Mouse (Mus musculus) spleen, adult 2 months (tissue): ENCODE results near the gene Fcho1. TPM values are rescaled to one million over a fixed set of nuclear protein-coding genes. Genes with fewer than 3 reads are reported as not detected.
"Not testable (repeated sequence)": the region's sequence is repeated elsewhere in the genome, so short reads cannot be mapped to it uniquely, and the experiment has no call there.

ENCODE experiments used
- DNase-seq, 2 experiments: peaks; one replicate each; pipeline versions ENCODE4 v3.0.0 to v3.0.0-alpha.2; 2012 to 2021; ENCODE audit warnings: low spot score in 2 of 2, low read depth in 1 of 2
- H3K27ac ChIP-seq: fragments of 200-500 bp; 2 replicates; pipeline ENCODE4 v1.5.1; 2012; ENCODE audit warnings: low read length, inconsistent platforms; ENCODE audit not compliant: insufficient read depth
- H3K27me3 ChIP-seq: fragments of 200-500 bp; 2 replicates; pipeline ENCODE4 v1.6.1; 2012; ENCODE audit warnings: mild to moderate bottlenecking, moderate library complexity, low read length, inconsistent platforms; ENCODE audit not compliant: control insufficient read depth, insufficient read depth
- H3K36me3 ChIP-seq: fragments of 200-500 bp; 2 replicates; pipeline ENCODE4 v1.6.1; 2012; ENCODE audit warnings: mild to moderate bottlenecking, low read length, inconsistent platforms; ENCODE audit not compliant: control insufficient read depth, insufficient read depth
- H3K4me1 ChIP-seq: fragments of 200-500 bp; 2 replicates; pipeline ENCODE4 v1.6.1; 2011; ENCODE audit warnings: inconsistent platforms; ENCODE audit not compliant: control insufficient read depth, insufficient read depth, insufficient read length
- H3K4me3 ChIP-seq: fragments of 200-500 bp; 2 replicates; pipeline ENCODE4 v1.5.1; 2011; ENCODE audit warnings: mild to moderate bottlenecking, inconsistent platforms; ENCODE audit not compliant: insufficient read depth, insufficient read length; ENCODE audit errors: extremely low read depth
- CTCF ChIP-seq: fragments of 200-500 bp; IDR thresholded peaks from 2 replicates; pipeline ENCODE4 v1.5.1; 2011; ENCODE audit warnings: mild to moderate bottlenecking, inconsistent platforms; ENCODE audit not compliant: insufficient read depth, insufficient read length, insufficient replicate concordance; ENCODE audit errors: extremely low read depth
- POLR2A ChIP-seq: fragments of 200-500 bp; IDR thresholded peaks from 2 replicates; pipeline ENCODE4 v1.6.1; 2011; ENCODE audit warnings: low read depth, low read length, inconsistent platforms
- WGBS: fragments of 180-500 bp; shearing (Covaris S2); methylation state at CpG from one replicate; pipeline ENCODE4 v1.1.7; 2018; 5-methylcytosine and 5-hydroxymethylcytosine counted together
- polyA plus RNA-seq: library from polyadenylated mRNA; depleted of rRNA; stranded (reverse); fragments of >200 nt; gene quantifications from 2 replicates; pipeline ENCODE4 v1.2.3, GENCODE M21; 2012

The Fcho1 gene
- polyA plus RNA-seq, 1 experiment, result 247 TPM

DNA sequence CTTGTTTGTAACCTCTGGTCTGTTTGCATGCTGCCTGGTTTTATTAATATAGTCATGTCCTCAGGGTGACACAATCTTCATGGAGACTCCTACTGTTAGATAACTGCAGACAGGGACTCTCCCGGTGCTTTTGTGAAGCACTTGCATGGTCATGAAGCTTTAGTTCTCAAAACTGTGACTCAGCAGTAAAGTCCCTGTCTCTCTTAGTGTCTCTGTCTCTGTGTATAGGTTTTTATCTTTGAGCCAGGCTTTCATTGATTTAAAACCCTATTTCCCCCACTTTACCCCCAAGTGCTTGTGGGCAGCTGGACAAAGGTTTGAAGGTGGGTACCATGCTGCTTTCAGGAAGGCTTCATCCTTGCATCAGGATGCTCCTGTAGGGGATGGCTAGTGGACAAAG is 19.8 kb upstream of the Fcho1 start:
- no peaks in the 10 kb centered on the region for H3K4me1 ChIP-seq
- DNase-seq, result no peak
- TF ChIP-seq CTCF (no peak), POLR2A (no peak)
- H3K36me3 ChIP-seq, result no peaks in the 10 kb centered on the region
- H3K4me3 ChIP-seq, result no peak overlapping the region
- no peaks in the 10 kb centered on the region for H3K27me3 ChIP-seq
- 72% methylated on average over 1 of the region's 1 CpGs for WGBS
- H3K27ac ChIP-seq, result no peak overlapping the region

DNA sequence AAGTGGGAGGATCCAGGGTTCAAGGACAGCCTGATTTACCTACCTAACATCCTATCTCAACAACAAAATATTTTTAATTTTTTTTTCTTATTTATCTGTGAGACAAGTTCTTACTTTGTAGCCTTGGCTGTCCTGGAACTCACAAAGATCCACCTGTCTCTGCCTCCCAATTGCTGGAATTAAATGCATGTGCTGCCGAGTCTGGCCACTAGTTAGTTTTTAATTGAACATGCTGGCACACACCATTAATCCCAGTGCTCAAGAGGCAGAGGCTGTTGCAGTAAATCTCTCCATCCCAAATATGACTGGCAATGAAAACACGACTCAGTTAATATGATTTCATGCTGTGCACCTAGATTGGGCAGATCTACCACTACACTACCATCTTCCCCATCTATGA is 17.3 kb upstream of the Fcho1 start:
- WGBS, result 74% methylated on average over 2 of the region's 2 CpGs

DNA sequence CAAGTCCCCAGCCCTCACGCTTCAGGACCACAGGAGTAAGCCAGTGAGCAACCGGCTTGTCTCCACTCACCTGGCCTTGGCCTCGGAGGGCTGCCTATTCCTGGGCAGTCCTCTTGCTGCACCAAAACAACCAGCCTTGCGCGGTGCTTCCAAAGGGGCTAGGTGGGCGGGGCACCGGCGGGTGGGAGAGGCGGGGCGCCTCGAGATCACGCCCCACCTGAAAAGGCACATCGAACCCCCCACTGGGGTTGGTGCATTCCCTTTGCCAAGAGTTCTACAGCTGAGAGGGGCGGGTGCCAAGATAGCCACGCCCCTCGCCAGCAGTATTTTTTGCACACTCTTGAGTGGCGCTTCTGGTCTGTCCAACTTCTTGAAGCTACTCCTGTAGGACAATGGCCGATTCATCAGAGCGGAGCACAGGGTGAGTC is 16.2 kb upstream of the Fcho1 start:
- TF ChIP-seq POLR2A (no peak), CTCF (no peak)
- Histone ChIP-seq H3K4me3 (no peak overlapping the region), H3K27me3 (no peaks in the 10 kb centered on the region), H3K27ac (no peak overlapping the region), H3K4me1 (no peaks in the 10 kb centered on the region), H3K36me3 (no peaks in the 10 kb centered on the region)
- 32% methylated on average over 19 of the region's 19 CpGs for WGBS
- DNase-seq, result no peak

More for the DNA sequence above, 17.3 kb upstream of the Fcho1 start:
- H3K4me3 ChIP-seq, result no peak overlapping the region
- TF ChIP-seq POLR2A (no peak), CTCF (no peak)
- H3K36me3 ChIP-seq, result no peaks in the 10 kb centered on the region
- no peaks in the 10 kb centered on the region for H3K4me1 ChIP-seq
- DNase-seq, result no peak
- H3K27me3 ChIP-seq, result no peaks in the 10 kb centered on the region
- H3K27ac ChIP-seq, result no peak overlapping the region

DNA sequence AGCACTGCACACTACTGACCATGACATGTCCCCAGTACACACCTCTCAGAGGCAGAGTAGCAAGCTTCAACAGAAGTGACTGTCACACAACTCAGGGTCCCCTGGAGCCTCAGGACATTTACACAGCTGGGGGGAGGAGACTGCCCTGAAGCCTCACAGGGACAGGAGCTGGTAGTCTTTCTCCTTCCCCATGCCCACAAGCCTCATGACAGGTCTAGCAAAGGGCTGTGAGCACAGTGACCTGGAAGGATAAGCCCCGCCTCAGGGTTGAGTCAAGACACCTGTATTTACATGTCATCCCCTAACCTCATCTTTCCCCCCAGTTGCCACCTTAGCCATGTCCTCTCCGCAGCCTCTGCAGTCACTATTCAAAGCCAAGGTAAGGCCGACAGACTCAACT is 15.7 kb upstream of the Fcho1 start:
- Histone ChIP-seq H3K36me3 (no peaks in the 10 kb centered on the region), H3K27me3 (no peaks in the 10 kb centered on the region), H3K27ac (no peak overlapping the region), H3K4me1 (no peaks in the 10 kb centered on the region), H3K4me3 (no peak overlapping the region)
- TF ChIP-seq CTCF (no peak), POLR2A (no peak)
- no peak for DNase-seq
- WGBS, result 88% methylated on average over 3 of the region's 3 CpGs

DNA sequence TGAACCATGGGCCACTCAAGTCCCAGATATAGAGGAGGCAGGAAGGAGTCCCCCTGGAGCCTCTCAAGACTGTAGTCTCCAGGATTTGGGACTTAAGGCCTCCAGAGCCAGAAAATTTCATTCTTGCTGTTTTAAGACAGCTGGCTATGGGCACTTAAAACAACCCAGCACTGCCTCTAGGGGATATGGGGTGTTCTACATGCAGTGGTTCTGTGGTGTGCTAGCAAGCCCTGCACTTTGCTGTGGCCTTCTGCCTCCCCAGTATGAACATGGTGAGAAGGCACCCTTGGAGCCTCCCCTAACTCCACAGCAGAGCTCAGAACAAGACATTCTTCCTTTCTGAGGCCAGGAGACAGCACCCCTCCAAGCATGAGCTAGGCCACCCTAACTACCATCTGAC is 12.8 kb upstream of the Fcho1 start:
- DNase-seq, H3K36me3 ChIP-seq, H3K4me3 ChIP-seq, H3K27ac ChIP-seq, H3K27me3 ChIP-seq, H3K4me1 ChIP-seq: not testable (repeated sequence)

DNA sequence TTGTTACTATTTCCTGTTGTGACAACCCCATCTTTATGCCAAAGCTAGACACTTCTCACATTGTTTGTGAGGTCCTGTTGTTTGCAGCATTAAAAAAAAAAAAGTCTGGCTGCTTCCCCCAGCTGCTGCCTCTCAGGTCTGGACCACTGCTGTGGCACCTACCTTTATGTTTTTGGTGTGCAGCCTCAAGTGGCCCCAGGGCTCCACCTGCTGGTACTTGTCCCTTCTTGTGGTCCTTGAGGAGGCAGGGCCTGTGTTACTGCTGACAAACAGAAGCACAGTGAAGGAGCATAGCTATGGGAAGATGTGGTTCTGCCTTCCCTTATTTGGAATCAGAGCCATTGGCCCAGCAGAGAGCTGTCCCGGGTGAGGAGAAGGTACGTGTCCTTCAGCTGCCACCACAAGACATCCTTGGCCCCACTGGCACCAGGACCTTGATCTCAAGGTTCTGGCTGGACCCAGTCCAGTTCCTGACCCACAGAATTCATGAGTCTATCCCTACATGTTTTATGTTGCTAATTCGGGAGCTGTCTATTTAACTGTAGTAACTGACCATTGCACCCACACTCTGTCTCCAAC is 6.2 kb upstream of the Fcho1 start:
- 45% methylated on average over 3 of the region's 3 CpGs for WGBS
- Histone ChIP-seq H3K4me1 (peaks cover 8% of the 10 kb centered on the region; the same call in 1 of the 2 replicates), H3K36me3 (no peaks in the 10 kb centered on the region), H3K27ac (no peak overlapping the region), H3K4me3 (no peak overlapping the region), H3K27me3 (no peaks in the 10 kb centered on the region)
- peak; percentile 47 to 80 for DNase-seq
- no peak for TF ChIP-seq POLR2A
- peak; percentile 81; the same call in 1 of the 2 replicates for TF ChIP-seq CTCF

DNA sequence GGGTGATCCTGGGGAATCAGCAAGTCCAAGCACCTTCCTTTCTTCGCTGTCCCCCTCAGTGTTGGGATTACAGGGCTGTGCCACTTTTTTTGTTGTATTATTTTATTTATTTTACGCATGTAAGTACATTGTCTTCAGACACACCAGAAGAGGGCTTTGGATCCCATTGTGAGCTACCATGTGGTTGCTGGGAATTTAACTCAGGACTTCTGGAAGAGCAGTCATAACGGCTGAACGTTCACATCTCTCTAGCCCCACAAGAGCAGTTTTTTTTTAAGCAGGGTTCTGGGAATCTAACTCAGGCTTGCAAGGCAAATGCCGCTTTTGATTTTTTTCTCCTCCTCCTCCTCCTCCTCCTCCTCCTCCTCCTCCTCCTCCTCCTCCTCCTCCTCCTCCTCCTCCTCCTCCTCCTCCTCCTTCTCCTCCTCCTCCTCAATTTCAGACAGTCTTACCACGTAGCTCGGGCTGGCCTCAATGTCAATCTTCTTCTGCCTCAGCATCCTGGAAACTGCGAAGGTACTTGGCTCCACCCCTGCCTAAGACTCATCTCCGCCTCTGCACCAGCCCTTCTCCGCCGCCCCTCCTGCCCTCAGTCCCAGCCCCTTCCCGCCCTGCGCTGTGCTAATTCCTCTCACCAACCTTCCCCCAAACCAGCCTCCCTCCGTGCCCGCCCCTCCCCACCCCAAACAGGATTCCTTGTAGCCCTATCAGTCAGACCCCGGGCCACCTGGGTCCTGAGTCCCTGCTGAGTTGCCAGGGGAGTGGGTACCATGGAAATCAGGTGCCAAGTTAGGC is 3.5 kb upstream of the Fcho1 start:
- Histone ChIP-seq H3K27me3 (no peaks in the 10 kb centered on the region), H3K4me3 (peak overlapping the region; percentile 8; the same call in 1 of the 2 replicates), H3K4me1 (peaks cover 19% of the 10 kb centered on the region), H3K27ac (no peak overlapping the region), H3K36me3 (no peaks in the 10 kb centered on the region)
- 6% methylated on average over 14 of the region's 16 CpGs for WGBS
- peak in 1 of 2 experiments; percentile 25 for DNase-seq
- TF ChIP-seq CTCF (no peak), POLR2A (no peak)
